Mouse (Mus musculus) heart, adult 2 months (tissue): ENCODE measurements at regions not wholly inside any gene's neighbourhood (a gene's known extent, or its start where the extent isn't known, plus 50 kb on each side); places are given as distances from the start of the nearest gene placed in this dataset.

Source experiments
- CTCF ChIP-seq: fragments of 200-600 bp; IDR thresholded peaks from 2 replicates; pipeline ENCODE4 v1.8.1; 2022; ENCODE audit warnings: antibody characterized with exemption, mild to moderate bottlenecking, moderate library complexity
- EP300 ChIP-seq: fragments of 200-500 bp; IDR thresholded peaks from 2 replicates; pipeline ENCODE4 v1.6.1; 2011; ENCODE audit warnings: low read depth, low read length, control low read depth; ENCODE audit not compliant: insufficient read depth
- POLR2A ChIP-seq: fragments of 200-500 bp; IDR thresholded peaks from 2 replicates; pipeline ENCODE4 v1.6.1; 2011; ENCODE audit warnings: mild to moderate bottlenecking, low read depth, low read length, control low read depth; ENCODE audit not compliant: insufficient read depth

DNA sequence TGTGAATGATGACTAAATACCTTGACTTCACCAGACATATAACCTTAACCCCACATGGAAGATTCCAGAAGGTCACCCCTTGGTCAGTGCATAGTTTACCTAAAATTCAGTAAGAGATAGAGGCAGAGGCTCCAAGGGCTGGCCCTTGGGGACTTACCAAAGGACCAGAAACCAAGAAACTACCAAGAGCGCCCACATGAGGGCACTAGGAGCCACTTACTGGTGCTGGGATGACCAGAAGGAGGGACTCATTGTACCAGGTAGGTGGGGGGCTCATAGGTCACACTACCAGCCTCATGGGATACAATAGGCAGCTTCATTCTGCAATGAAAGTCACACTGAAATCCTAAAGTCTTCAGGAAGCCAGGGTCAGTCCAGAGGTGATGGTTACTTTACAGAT lies 201.4 kb upstream of the Fam19a5 start:
- TF ChIP-seq CTCF (no peak), EP300 (no peak), POLR2A (no peak)
